Mouse (Mus musculus): ENCODE data around the gene Dennd1c. TPM values are rescaled to one million over a fixed set of nuclear protein-coding genes. Genes with fewer than 3 reads are reported as not detected.

Dennd1c gene
- polyA plus RNA-seq, 1 experiment from 2014 or later = 3.1 TPM

- ATAC-seq = no peak
- Histone ChIP-seq H3K4me1 (replicated peaks) (peaks cover 29% of the 10 kb centered on the region), H3K27ac (no peak overlapping the region), H3K9me3 (no peaks in the 10 kb centered on the region), H3K36me3 (no peaks in the 10 kb centered on the region), H3K4me3 (replicated peaks) (no peak overlapping the region), H3K4me2 (replicated peaks) (0 out of 2 replicates have a peak overlapping the region, but pooled peaks have one; percentile 8), H3K9ac (replicated peaks) (no peak overlapping the region), H3K27me3 (no peaks in the 10 kb centered on the region)
- WGBS = 94% methylated on average over 5 of the region's 5 CpGs
Measured at GRCm38 (mm10) chr17:57107064-57107463, 28.8 kb upstream of the Dennd1c start.

- H3K4me3 ChIP-seq (replicated peaks) = peak overlapping the region; percentile 61
- no peaks in the 10 kb centered on the region for H3K36me3 ChIP-seq
- no peak for ATAC-seq
- 6% methylated on average over 9 of the region's 9 CpGs for WGBS
- peak overlapping the region; percentile 81 for H3K9ac ChIP-seq (replicated peaks)
- peaks cover 29% of the 10 kb centered on the region for H3K4me1 ChIP-seq (replicated peaks)
- peak overlapping the region; percentile 90 for H3K4me2 ChIP-seq (replicated peaks)
- no peaks in the 10 kb centered on the region for H3K27me3 ChIP-seq
- no peaks in the 10 kb centered on the region for H3K9me3 ChIP-seq
- no peak overlapping the region for H3K27ac ChIP-seq
Measured at GRCm38 (mm10) chr17:57106035-57106368, 27.7 kb upstream of the Dennd1c start.

GRCm38 (mm10) chr17:57105181-57106034 is 27.1 kb upstream of the Dennd1c start, which contains the start of gene Tnfsf9:
Tnfsf9 (plus strand) TSS chr17:57105325.
- peak; percentile 85 for ATAC-seq
- peak within 1 kb of the TSS; percentile 61 for H3K4me3 ChIP-seq (replicated peaks)
- peaks cover 29% of the 10 kb centered on the region for H3K4me1 ChIP-seq (replicated peaks)
- no peaks in the 10 kb centered on the region for H3K36me3 ChIP-seq
- no peaks in the 10 kb centered on the region for H3K9me3 ChIP-seq
- WGBS = under 1% methylated on average over 59 of the region's 61 CpGs
- H3K4me2 ChIP-seq (replicated peaks) = peak within 1 kb of the TSS; percentile 90
- H3K9ac ChIP-seq (replicated peaks) = peak within 1 kb of the TSS; percentile 81
- no peaks in the 10 kb centered on the region for H3K27me3 ChIP-seq
- H3K27ac ChIP-seq = no peak within 1 kb of the TSS

- Histone ChIP-seq H3K4me3 (replicated peaks) (peak overlapping the region; percentile 61), H3K9ac (replicated peaks) (peak overlapping the region; percentile 81; the same call in 1 of the 2 replicates), H3K4me1 (replicated peaks) (peaks cover 29% of the 10 kb centered on the region), H3K36me3 (no peaks in the 10 kb centered on the region), H3K27me3 (no peaks in the 10 kb centered on the region), H3K27ac (no peak overlapping the region), H3K9me3 (no peaks in the 10 kb centered on the region), H3K4me2 (replicated peaks) (peak overlapping the region; percentile 90)
- 50% methylated on average over 4 of the region's 4 CpGs for WGBS
- peak; percentile 12; the same call in 1 of the 2 replicates for ATAC-seq
Measured at GRCm38 (mm10) chr17:57104496-57104895, 26.2 kb upstream of the Dennd1c start.

GRCm38 (mm10) chr17:57102276-57102675 is 24.0 kb upstream of the Dennd1c start:
- WGBS = 92% methylated on average over 2 of the region's 2 CpGs
- Histone ChIP-seq H3K27ac (no peak overlapping the region), H3K9ac (replicated peaks) (no peak overlapping the region), H3K4me3 (replicated peaks) (no peak overlapping the region), H3K4me1 (replicated peaks) (peaks cover 27% of the 10 kb centered on the region), H3K27me3 (no peaks in the 10 kb centered on the region), H3K4me2 (replicated peaks) (no peak overlapping the region), H3K9me3 (no peaks in the 10 kb centered on the region), H3K36me3 (no peaks in the 10 kb centered on the region)
- ATAC-seq = no peak

- no peak for ATAC-seq
- no peak overlapping the region for H3K4me2 ChIP-seq (replicated peaks)
Measured at GRCm38 (mm10) chr17:57099629-57100325, 21.5 kb upstream of the Dennd1c start.

GRCm38 (mm10) chr17:57098321-57098720 is 20.0 kb upstream of the Dennd1c start:
- no peaks in the 10 kb centered on the region for H3K36me3 ChIP-seq
- ATAC-seq = no peak
- H3K4me2 ChIP-seq (replicated peaks) = no peak overlapping the region
- H3K4me1 ChIP-seq (replicated peaks) = peaks cover 7% of the 10 kb centered on the region
- H3K27me3 ChIP-seq = peaks cover 7% of the 10 kb centered on the region
- H3K9ac ChIP-seq (replicated peaks) = no peak overlapping the region
- H3K9me3 ChIP-seq = no peaks in the 10 kb centered on the region
- 85% methylated on average over 5 of the region's 5 CpGs for WGBS
- no peak overlapping the region for H3K27ac ChIP-seq
- no peak overlapping the region for H3K4me3 ChIP-seq (replicated peaks)

More at GRCm38 (mm10) chr17:57099629-57100325, 21.5 kb upstream of the Dennd1c start:
- Histone ChIP-seq H3K4me1 (replicated peaks) (peaks cover 13% of the 10 kb centered on the region), H3K9ac (replicated peaks) (no peak overlapping the region), H3K36me3 (no peaks in the 10 kb centered on the region), H3K4me3 (replicated peaks) (no peak overlapping the region), H3K27me3 (peaks cover 5% of the 10 kb centered on the region), H3K27ac (no peak overlapping the region), H3K9me3 (no peaks in the 10 kb centered on the region)
- WGBS = 9% methylated on average over 10 of the region's 10 CpGs

GRCm38 (mm10) chr17:57096623-57096920 is 18.3 kb upstream of the Dennd1c start:
- no peak overlapping the region for H3K27ac ChIP-seq
- no peak overlapping the region for H3K9ac ChIP-seq (replicated peaks)
- H3K9me3 ChIP-seq = no peaks in the 10 kb centered on the region
- peaks cover 7% of the 10 kb centered on the region for H3K27me3 ChIP-seq
- H3K4me3 ChIP-seq (replicated peaks) = peak overlapping the region; percentile 17; the same call in 1 of the 2 replicates
- peak; percentile 85 for ATAC-seq
- peak overlapping the region; percentile 38 for H3K4me2 ChIP-seq (replicated peaks)
- H3K36me3 ChIP-seq = no peaks in the 10 kb centered on the region
- under 1% methylated on average over 11 of the region's 11 CpGs for WGBS
- peaks cover 7% of the 10 kb centered on the region for H3K4me1 ChIP-seq (replicated peaks)

GRCm38 (mm10) chr17:57095855-57096622 is 17.7 kb upstream of the Dennd1c start:
- peak; percentile 68 for ATAC-seq
- Histone ChIP-seq H3K9ac (replicated peaks) (no peak overlapping the region), H3K36me3 (no peaks in the 10 kb centered on the region), H3K4me2 (replicated peaks) (peak overlapping the region; percentile 38), H3K4me1 (replicated peaks) (peaks cover 7% of the 10 kb centered on the region), H3K9me3 (no peaks in the 10 kb centered on the region), H3K27ac (no peak overlapping the region), H3K4me3 (replicated peaks) (peak overlapping the region; percentile 17), H3K27me3 (peaks cover 7% of the 10 kb centered on the region)
- 1% methylated on average over 18 of the region's 19 CpGs for WGBS

GRCm38 (mm10) chr17:57094222-57094621 is 15.9 kb upstream of the Dennd1c start:
- Histone ChIP-seq H3K4me3 (replicated peaks) (no peak overlapping the region), H3K9ac (replicated peaks) (no peak overlapping the region), H3K4me2 (replicated peaks) (no peak overlapping the region), H3K9me3 (no peaks in the 10 kb centered on the region), H3K27ac (no peak overlapping the region), H3K4me1 (replicated peaks) (peaks cover 7% of the 10 kb centered on the region), H3K36me3 (no peaks in the 10 kb centered on the region), H3K27me3 (peaks cover 7% of the 10 kb centered on the region)
- WGBS = 89% methylated on average over 3 of the region's 3 CpGs
- ATAC-seq = no peak

- H3K4me1 ChIP-seq (replicated peaks) = peaks cover 34% of the 10 kb centered on the region
- H3K27me3 ChIP-seq = no peaks in the 10 kb centered on the region
- under 1% methylated on average over 31 of the region's 31 CpGs for WGBS
- peaks cover 31% of the 10 kb centered on the region for H3K36me3 ChIP-seq
- H3K27ac ChIP-seq = peak within 1 kb of the TSS; percentile 85
- H3K4me3 ChIP-seq (replicated peaks) = peak within 1 kb of the TSS; percentile 60
- peak; percentile 96 for ATAC-seq
- peak within 1 kb of the TSS; percentile 68 for H3K4me2 ChIP-seq (replicated peaks)
- H3K9me3 ChIP-seq = no peaks in the 10 kb centered on the region
- H3K9ac ChIP-seq (replicated peaks) = peak within 1 kb of the TSS; percentile 84
Measured at GRCm38 (mm10) chr17:57087049-57087832, 8.9 kb upstream of the Dennd1c start, which contains the start of gene Tubb4a. Tubb4a (minus strand) TSS chr17:57087782.

Data from midbrain, embryonic 13.5 days (tissue).